Mouse (Mus musculus) neutrophil, adult 5-6 weeks (primary cell): ENCODE measurements at regions not wholly inside any gene's neighbourhood (a gene's known extent, or its start where the extent isn't known, plus 50 kb on each side); places are given as distances from the start of the nearest gene placed in this dataset.
A peak's percentile ranks its signal among the peaks of the same experiment; 100 is the strongest.
"Not testable (repeated sequence)": the region's sequence is repeated elsewhere in the genome, so short reads cannot be mapped to it uniquely, and the experiment has no call there.

ENCODE experiments used
- ATAC-seq: fragments of 151-379, 151-347 bp; 2 replicates; pipeline ENCODE4 v1.8.0; 2017; ENCODE audit warnings: mild to moderate bottlenecking, moderate TSS enrichment; ENCODE audit not compliant: insufficient number of reproducible peaks, poor library complexity, low FRiP score, severe bottlenecking; ENCODE audit errors: extremely low read depth

DNA sequence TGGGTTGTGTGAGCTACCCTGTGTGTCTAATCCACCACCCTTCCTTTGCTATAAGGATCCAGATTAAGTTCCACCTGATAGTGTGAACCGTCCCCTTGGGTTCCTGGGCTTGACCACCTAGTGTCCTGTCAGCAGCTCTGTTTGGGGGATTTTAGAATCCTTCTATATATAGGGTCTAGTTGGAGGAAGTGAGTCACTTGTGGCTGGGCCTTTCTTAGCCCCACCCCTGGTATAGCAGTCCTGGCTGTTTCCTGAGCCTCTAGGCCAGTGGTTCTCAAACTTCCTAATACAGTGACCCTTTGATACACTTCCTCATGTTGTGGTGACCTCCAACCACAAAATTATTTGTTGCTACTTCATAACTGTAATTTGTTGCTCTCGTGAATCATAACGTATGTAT is 267.1 kb downstream of the Prex1 start:
- peak; percentile 69 for ATAC-seq

DNA sequence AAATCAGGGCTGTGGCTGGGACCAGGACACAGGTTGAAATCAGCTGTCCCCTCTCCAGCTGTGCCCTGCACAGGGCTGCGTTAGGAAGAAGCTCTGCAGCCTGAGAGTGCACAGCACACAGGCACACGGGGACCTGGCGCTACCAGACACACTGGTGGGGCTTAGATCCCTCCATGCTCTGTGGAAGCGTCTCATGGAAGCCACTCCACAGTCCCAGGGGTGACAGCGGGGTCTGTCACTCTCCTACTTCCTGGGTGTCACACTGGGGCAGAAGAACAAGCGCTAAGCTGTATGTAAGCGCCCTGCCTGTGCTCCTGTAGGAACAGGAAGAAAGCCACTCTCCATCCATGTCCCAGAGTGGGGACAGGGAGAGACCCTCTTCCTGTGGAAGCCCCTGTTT is 267.8 kb downstream of the Prex1 start:
- ATAC-seq, result not testable (repeated sequence)

DNA sequence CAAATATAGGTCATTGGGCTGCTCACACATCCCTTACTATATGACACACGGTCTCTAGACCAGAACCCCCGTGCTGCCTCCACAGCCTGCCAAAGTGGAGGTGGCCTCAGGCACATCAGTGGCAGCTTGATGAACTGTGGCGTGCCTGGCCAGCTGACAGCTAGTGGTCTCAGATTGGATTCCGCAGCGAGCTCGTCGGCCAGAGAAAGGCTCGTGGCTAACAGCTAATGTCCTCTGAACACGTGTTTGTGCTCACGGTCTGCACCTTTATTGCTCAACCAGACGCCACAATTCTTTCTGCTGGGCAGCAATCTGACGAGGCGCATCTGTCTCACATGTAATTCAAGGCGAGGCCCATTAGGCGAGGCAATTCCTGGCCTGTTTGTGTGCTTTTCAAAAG is 270.6 kb downstream of the Prex1 start:
- no peak for ATAC-seq

DNA sequence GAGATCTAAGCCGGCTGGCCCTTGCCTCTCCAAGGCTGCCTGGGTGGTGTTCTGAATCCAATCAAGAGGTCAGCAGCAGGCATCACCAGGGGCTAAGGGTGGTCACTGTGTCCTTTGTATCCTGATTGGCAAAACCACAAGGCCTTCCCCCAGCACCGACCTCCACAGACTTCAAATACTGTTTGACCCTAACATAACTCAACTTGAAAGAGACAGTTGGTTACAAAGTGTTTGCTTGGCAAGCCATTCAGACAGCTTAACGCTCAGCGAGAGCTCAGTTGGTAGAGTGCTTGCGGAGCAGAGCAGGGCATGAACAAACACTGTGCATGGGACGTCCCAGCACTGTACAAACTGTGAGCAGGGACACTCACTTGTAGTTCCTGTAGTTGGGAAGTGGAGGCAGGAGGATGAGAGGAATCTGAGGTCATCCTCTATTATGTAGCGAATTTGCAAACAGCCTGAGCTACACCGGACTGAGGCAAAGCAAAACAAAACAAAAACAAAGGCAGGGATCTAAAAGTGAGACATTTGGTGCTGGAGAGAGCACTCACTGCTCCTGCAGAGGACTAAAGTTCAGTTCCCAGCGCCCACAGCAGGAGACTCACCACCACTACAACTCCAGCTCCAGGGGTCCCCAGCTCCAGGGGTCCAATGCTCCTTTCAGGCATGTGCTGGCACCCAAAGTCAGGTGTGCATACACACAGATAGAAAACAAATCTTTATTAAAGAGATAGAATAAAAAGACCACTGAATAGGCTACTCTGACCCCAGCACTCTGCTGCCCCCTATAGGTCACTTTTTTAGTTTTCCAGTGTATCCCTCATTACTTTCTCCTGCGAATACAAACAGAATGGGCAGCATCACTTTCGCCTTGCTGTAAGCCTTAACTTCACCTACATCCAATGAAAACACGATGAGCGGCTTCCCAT is 273.5 kb downstream of the Prex1 start:
- peak; percentile 30; the same call in 1 of the 2 replicates for ATAC-seq

- ATAC-seq, result no peak
Measured at GRCm38 (mm10) chr2:166438207-166438606, 275.4 kb downstream of the Prex1 start.

DNA sequence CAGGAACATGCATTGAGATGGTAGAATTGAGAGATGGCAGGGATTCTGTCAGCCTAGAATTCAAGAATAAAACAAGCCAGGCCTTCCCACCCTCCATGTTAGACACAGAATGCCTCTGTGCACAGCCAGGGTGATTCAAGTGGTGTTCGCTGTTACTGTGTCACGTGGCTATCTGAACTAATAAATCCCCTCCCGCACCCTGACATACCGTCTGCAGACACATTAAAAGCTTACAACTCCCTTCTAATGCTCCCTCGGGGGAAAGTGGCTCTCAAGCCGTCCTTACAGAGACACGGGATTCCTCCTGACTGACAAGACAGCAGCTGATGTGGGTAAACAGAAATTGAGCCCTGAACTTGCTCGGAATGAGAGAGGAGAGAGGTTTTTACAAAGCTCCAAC is 279.1 kb downstream of the Prex1 start:
- ATAC-seq, result no peak

DNA sequence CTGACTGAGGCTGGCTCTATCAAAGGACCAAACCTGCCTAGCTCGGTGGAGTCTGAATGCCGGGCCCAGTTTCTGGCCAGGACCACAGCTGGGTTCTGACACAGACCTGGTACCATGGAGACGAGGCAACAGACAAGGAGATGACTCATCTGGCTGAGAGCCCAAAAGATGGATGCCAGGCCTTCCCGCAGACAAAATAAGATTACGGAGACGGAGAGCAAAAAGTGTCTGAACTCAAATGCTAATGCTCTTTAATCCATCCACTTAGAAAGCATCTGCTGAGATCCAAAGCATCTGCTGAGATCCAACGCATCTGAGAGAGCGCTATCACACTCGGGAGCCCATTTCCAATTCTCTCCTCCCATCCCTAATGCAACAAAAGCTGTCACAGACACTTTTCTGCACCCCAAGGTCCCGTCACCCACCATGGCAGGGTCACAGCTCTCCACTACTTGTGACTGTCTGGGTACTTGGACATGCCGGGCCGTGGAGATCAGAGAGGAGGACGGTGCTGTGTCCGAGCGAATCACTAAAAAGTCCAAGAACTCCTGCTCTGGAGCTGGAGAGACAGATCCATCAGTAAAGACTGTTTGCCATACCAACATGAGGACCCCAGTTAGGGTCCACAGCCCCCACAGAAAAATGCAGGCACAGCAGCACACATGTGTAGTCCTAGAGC is 278.3 kb upstream of the Sulf2 start:
- no peak for ATAC-seq

GRCm38 (mm10) chr2:166432948-166433654 is 277.6 kb upstream of the Sulf2 start:
- no peak for ATAC-seq

DNA sequence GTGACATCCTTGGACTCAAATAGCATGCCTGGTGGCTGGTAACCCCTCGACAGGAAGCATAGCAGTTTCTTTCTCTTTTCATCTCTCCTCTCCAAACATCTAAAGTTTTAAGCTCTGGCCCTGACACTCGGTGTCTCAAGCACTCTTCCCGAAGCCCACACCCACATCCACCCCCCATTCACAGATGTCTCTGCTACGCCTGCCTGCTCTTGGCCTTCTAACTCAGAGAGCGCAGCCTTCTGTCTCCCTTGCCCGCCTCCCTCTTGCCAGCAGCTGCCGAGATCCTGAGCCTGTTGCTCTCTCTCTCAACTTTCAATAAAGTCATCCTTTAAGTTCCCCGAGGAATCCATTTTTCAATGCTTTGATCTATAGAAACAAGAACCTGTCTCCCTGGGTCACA is 277.1 kb upstream of the Sulf2 start:
- ATAC-seq, result no peak

DNA sequence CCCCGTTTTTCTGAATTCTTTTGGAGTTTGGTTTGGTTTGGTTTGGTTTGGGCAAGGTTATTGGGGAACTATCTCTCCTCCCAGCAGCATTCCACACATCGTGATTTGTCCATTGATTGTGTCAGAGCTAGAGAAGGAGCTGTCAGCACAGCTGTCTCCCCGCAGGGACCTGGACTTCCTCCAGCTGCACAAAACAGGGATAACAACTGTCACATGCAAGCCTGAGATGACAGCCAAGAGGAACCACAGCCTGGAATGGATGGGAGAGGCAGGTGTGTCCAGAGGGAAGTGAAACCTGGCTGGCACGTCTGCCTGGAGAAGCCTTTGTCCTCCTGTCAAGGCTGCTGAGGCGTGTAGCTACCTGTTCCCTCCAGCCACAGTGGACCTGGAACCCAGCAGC is 274.5 kb upstream of the Sulf2 start:
- no peak for ATAC-seq

GRCm38 (mm10) chr2:166429494-166429893 is 274.0 kb upstream of the Sulf2 start:
- ATAC-seq, result no peak

DNA sequence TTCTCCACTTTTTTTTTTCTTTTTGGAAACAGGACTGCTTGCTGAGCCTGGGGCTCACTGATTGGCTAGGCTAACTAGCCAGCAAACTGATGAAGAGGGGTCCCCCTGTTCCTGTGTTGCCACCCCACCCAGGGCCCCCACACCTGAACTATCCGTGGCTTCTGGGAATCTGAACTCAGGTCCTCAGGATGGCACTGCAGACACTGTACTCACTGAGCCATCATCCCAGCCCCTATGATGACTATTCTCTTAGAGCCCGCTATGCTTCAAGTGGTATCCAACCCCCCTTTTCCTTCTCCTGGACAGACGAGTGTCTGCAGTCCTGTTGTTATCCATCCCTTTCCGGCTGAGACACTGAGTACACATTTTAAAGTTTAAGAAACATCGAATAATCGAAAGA is 271.9 kb upstream of the Sulf2 start:
- ATAC-seq, result no peak

DNA sequence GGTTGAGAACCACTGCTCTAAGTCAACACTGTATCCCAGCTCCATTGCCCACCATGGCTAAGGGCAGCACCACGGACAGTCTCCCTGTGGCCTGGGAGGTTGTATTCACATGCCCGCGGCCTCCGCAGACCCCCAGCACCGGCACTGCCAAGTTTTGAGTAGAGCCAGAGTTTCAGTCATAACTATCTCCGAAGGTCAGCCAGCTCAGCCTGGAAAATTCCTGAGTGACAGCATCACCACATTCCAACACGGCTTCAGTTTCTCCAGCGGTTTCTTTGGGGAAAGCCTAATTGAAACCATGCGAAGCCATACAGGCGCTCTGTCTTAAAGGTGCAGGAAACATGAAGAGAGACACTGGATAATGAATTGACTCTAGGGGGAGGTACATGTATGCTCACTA is 271.5 kb upstream of the Sulf2 start:
- ATAC-seq, result no peak

DNA sequence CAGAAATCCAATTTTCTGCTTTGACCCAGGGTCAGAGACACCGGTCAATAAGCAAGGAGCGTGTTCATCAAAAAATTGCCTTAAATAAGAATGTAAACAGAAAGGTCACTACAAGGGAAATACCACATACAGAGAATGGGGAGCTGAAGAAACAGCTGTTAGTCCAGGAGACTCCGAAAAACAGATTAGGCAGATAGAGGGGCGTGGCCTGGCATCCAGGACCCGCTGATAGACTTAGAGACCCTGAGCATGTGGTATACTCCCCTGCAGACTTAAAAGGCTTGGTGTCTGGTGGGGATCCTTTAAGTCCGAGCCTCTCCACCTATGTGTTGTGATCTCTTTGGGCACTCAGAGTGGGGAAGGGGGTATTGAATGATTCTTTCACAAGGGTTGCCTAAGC is 271.0 kb upstream of the Sulf2 start:
- no peak for ATAC-seq

DNA sequence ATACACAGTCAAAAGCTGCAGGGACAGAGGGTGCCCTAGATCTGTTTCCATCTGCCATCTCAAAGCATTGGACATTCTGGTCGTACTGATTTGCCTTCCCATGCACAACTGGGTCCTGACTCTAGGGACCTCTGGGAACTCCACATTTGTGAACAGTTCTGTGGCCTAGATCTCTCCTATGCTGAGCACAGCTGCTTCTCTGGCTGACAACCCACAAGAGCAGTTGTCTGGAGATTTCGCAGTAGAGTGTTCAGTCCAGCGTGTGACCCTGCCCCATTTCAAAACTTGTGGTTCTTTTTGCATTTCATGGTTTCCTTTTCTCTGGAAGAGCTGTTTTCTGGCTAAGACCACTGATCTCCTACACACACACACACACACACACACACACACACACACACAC is 269.7 kb upstream of the Sulf2 start:
- ATAC-seq, result no peak

GRCm38 (mm10) chr2:166423132-166423660 is 267.7 kb upstream of the Sulf2 start:
- ATAC-seq, result no peak

DNA sequence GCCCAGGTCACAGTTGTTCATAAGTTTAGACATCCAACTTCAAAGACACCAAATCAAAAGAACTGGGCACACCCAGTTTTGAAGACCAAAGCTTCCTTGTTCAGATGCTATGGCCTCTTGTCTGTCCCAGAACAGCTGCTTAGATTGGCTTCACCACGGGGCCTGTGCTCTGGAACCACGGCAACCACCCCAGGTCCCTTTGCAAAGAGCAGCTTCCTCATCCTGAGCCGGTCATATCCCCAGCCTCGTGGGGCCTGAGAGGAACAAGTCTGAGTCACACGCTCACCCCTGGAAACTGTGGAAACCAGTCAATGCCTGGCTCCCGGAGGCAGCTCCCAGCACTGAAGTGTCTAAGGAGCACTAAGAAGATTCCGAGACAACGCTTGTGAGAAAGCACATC is 264.8 kb upstream of the Sulf2 start:
- no peak for ATAC-seq

- ATAC-seq, result no peak
Measured at GRCm38 (mm10) chr2:166419271-166419670, 263.8 kb upstream of the Sulf2 start.

- ATAC-seq, result no peak
Measured at GRCm38 (mm10) chr2:166418279-166418678, 262.8 kb upstream of the Sulf2 start.

DNA sequence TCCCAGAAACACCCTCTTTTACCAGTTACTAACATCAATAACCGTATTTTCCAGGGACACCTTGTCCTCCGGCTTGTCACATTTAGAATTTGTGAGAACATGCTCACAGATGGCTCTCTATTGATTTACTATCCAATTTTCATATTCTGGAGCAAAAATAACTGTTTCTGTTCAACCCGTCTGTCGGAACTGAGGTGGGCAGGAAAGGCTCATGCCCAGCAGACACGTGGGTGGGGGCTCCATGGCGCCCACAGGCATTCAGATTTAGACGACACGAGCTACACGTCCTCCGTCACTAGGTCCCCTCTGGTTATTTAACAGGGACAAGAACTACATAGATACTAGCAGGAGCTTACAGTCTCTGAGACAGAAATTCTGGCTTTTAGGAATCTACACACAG is 262.2 kb upstream of the Sulf2 start:
- no peak for ATAC-seq
